Mouse (Mus musculus) hindbrain, embryonic 10.5 days (tissue): ENCODE results near the gene Triml2. TPM values are rescaled to one million over a fixed set of nuclear protein-coding genes. Genes with fewer than 3 reads are reported as not detected.

Source experiments
- polyA plus RNA-seq: library from polyadenylated mRNA; unstranded; fragments of >200 nt; fragmentation: Nextera tagmentation; extraction: Ambion mirVana; gene quantifications from 2 replicates; pipeline ENCODE4 v1.2.1, GENCODE M21; 2016

Gene Triml2
- polyA plus RNA-seq, 1 experiment from 2014 or later, result not detected

Other genes with a start within 250 kb of the Triml2 start
- gene Triml1, start 39.1 kb upstream of the Triml2 start, polyA plus RNA-seq, result not detected in 2 replicates
- gene Zfp42, start 126.4 kb downstream of the Triml2 start, polyA plus RNA-seq, result not detected in 2 replicates